Mouse (Mus musculus): ENCODE results near the gene Sec14l5. TPM values are rescaled to one million over a fixed set of nuclear protein-coding genes. Genes with fewer than 3 reads are reported as not detected.
A peak's percentile ranks its signal among the peaks of the same experiment; 100 is the strongest.

The Sec14l5 gene
- polyA plus RNA-seq, 1 experiment, result 0.05 TPM

GRCm38 (mm10) chr16:5186234-5186633 lies 39.3 kb downstream of the Sec14l5 start:
- no peak overlapping the region for H3K4me3 ChIP-seq
- H3K36me3 ChIP-seq (ENCODE audit: control insufficient read depth, insufficient read depth), result no peaks in the 10 kb centered on the region
- TF ChIP-seq MAX (IDR thresholded peaks at IDR 0.05; ENCODE audit: low read depth) (no peak), MYOD1 (IDR thresholded peaks at IDR 0.05; ENCODE audit: control insufficient read depth in 1 of 3, insufficient read length in 2 of 3, low read depth in 2 of 3) (peak in 2 of 3 experiments; percentile 0 to 38)
- H3K79me2 ChIP-seq (ENCODE audit: control insufficient read depth, insufficient read depth), result no peaks in the 10 kb centered on the region
- no peak overlapping the region for H3ac ChIP-seq (ENCODE audit: control insufficient read depth, insufficient read length)
- peaks cover 21% of the 10 kb centered on the region for H3K27me3 ChIP-seq (ENCODE audit: control insufficient read depth, insufficient read depth, insufficient read length)
- H3K4me2 ChIP-seq (ENCODE audit: low read depth), result peak overlapping the region; percentile 14

GRCm38 (mm10) chr16:5195080-5195479 lies 48.2 kb downstream of the Sec14l5 start:
- Histone ChIP-seq H3K27me3 (ENCODE audit: control insufficient read depth, insufficient read depth, insufficient read length) (peaks cover 6% of the 10 kb centered on the region), H3K79me2 (ENCODE audit: control insufficient read depth, insufficient read depth) (no peaks in the 10 kb centered on the region), H3K36me3 (ENCODE audit: control insufficient read depth, insufficient read depth) (no peaks in the 10 kb centered on the region), H3K4me2 (ENCODE audit: low read depth) (no peak overlapping the region), H3K4me3 (no peak overlapping the region), H3ac (ENCODE audit: control insufficient read depth, insufficient read length) (no peak overlapping the region)
- peak; percentile 79 for TF ChIP-seq REST (IDR thresholded peaks at IDR 0.05; ENCODE audit: insufficient read depth, insufficient read length)
- no peak for TF ChIP-seq MYOD1 (IDR thresholded peaks at IDR 0.05; ENCODE audit: control insufficient read depth in 1 of 3, insufficient read length in 2 of 3, low read depth in 2 of 3)

GRCm38 (mm10) chr16:5202681-5203080 lies 55.8 kb downstream of the Sec14l5 start:
- no peaks in the 10 kb centered on the region for H3K27me3 ChIP-seq (ENCODE audit: control insufficient read depth, insufficient read depth, insufficient read length)
- peak overlapping the region; percentile 97 for H3K4me2 ChIP-seq (ENCODE audit: low read depth)
- H3ac ChIP-seq (ENCODE audit: control insufficient read depth, insufficient read length), result peak overlapping the region; percentile 25
- H3K79me2 ChIP-seq (ENCODE audit: control insufficient read depth, insufficient read depth), result no peaks in the 10 kb centered on the region
- H3K4me3 ChIP-seq, result peak overlapping the region; percentile 40
- no peaks in the 10 kb centered on the region for H3K36me3 ChIP-seq (ENCODE audit: control insufficient read depth, insufficient read depth)
- TF ChIP-seq REST (IDR thresholded peaks at IDR 0.05; ENCODE audit: insufficient read depth, insufficient read length) (no peak), TCF12 (IDR thresholded peaks at IDR 0.05; ENCODE audit: insufficient read depth, poor library complexity, severe bottlenecking) (no peak), USF1 (IDR thresholded peaks at IDR 0.05; ENCODE audit: low read depth) (no peak), POLR2A (IDR thresholded peaks at IDR 0.05; ENCODE audit: insufficient read length, low read depth) (no peak), TCF3 (IDR thresholded peaks at IDR 0.05; ENCODE audit: insufficient read length, low read depth) (no peak)

- Histone ChIP-seq H3K4me2 (ENCODE audit: low read depth) (peak overlapping the region; percentile 97), H3K36me3 (ENCODE audit: control insufficient read depth, insufficient read depth) (no peaks in the 10 kb centered on the region), H3K4me3 (peak overlapping the region; percentile 40), H3K79me2 (ENCODE audit: control insufficient read depth, insufficient read depth) (no peaks in the 10 kb centered on the region), H3ac (ENCODE audit: control insufficient read depth, insufficient read length) (peak overlapping the region; percentile 25), H3K27me3 (ENCODE audit: control insufficient read depth, insufficient read depth, insufficient read length) (no peaks in the 10 kb centered on the region)
- no peak for TF ChIP-seq REST (IDR thresholded peaks at IDR 0.05; ENCODE audit: insufficient read depth, insufficient read length)
- TF ChIP-seq TCF3 (IDR thresholded peaks at IDR 0.05; ENCODE audit: insufficient read length, low read depth), result no peak
Measured at GRCm38 (mm10) chr16:5203200-5203599, 56.3 kb downstream of the Sec14l5 start.

- H3ac ChIP-seq (ENCODE audit: control insufficient read depth, insufficient read length), result peak within 1 kb of the TSS; percentile 25
Measured at GRCm38 (mm10) chr16:5203668-5204433, 56.9 kb downstream of the Sec14l5 start, which contains the start of gene Nagpa. TSS of gene Nagpa (minus strand) at chr16:5204012.

GRCm38 (mm10) chr16:5205431-5205970 lies 58.6 kb downstream of the Sec14l5 start:
- H3K79me2 ChIP-seq (ENCODE audit: control insufficient read depth, insufficient read depth), result no peaks in the 10 kb centered on the region
- no peaks in the 10 kb centered on the region for H3K27me3 ChIP-seq (ENCODE audit: control insufficient read depth, insufficient read depth, insufficient read length)
- H3ac ChIP-seq (ENCODE audit: control insufficient read depth, insufficient read length), result no peak overlapping the region
- H3K36me3 ChIP-seq (ENCODE audit: control insufficient read depth, insufficient read depth), result no peaks in the 10 kb centered on the region
- TF ChIP-seq TCF12 (IDR thresholded peaks at IDR 0.05; ENCODE audit: insufficient read depth, poor library complexity, severe bottlenecking) (no peak), CEBPB (IDR thresholded peaks at IDR 0.05; ENCODE audit: insufficient read depth, poor library complexity, severe bottlenecking) (no peak), USF1 (IDR thresholded peaks at IDR 0.05; ENCODE audit: low read depth) (no peak), MAX (IDR thresholded peaks at IDR 0.05; ENCODE audit: low read depth) (no peak), MYOG (IDR thresholded peaks at IDR 0.05; ENCODE audit: control insufficient read depth in 1 of 3, insufficient read depth in 1 of 3, insufficient read length in 2 of 3, low read depth in 2 of 3) (no peak)
- H3K4me2 ChIP-seq (ENCODE audit: low read depth), result no peak overlapping the region
- H3K4me3 ChIP-seq, result no peak overlapping the region

More at GRCm38 (mm10) chr16:5203668-5204433, 56.9 kb downstream of the Sec14l5 start, which contains the start of gene Nagpa:
- Histone ChIP-seq H3K27me3 (ENCODE audit: control insufficient read depth, insufficient read depth, insufficient read length) (no peaks in the 10 kb centered on the region), H3K4me2 (ENCODE audit: low read depth) (peak within 1 kb of the TSS; percentile 97), H3K4me3 (peak within 1 kb of the TSS; percentile 40), H3K79me2 (ENCODE audit: control insufficient read depth, insufficient read depth) (no peaks in the 10 kb centered on the region), H3K36me3 (ENCODE audit: control insufficient read depth, insufficient read depth) (no peaks in the 10 kb centered on the region)
- no peak for TF ChIP-seq REST (IDR thresholded peaks at IDR 0.05; ENCODE audit: insufficient read depth, insufficient read length)
- no peak for TF ChIP-seq SRF (IDR thresholded peaks at IDR 0.05; ENCODE audit: control insufficient read depth, insufficient read length, low read depth)
- TF ChIP-seq TCF3 (IDR thresholded peaks at IDR 0.05; ENCODE audit: insufficient read length, low read depth), result no peak
- TF ChIP-seq USF1 (IDR thresholded peaks at IDR 0.05; ENCODE audit: low read depth), result peak; percentile 100
- TF ChIP-seq POLR2A (IDR thresholded peaks at IDR 0.05; ENCODE audit: insufficient read length, low read depth), result peak; percentile 44
- TF ChIP-seq POLR2AphosphoS2 (IDR thresholded peaks at IDR 0.05; ENCODE audit: insufficient read length, low read depth), result no peak
- TF ChIP-seq MYOD1 (IDR thresholded peaks at IDR 0.05; ENCODE audit: control insufficient read depth in 1 of 3, insufficient read length in 2 of 3, low read depth in 2 of 3), result peak in 1 of 3 experiments; percentile 8
- TF ChIP-seq MAX (IDR thresholded peaks at IDR 0.05; ENCODE audit: low read depth), result peak; percentile 31
- no peak for TF ChIP-seq TCF12 (IDR thresholded peaks at IDR 0.05; ENCODE audit: insufficient read depth, poor library complexity, severe bottlenecking)
- no peak for TF ChIP-seq CEBPB (IDR thresholded peaks at IDR 0.05; ENCODE audit: insufficient read depth, poor library complexity, severe bottlenecking)
- no peak for TF ChIP-seq MYOG (IDR thresholded peaks at IDR 0.05; ENCODE audit: control insufficient read depth in 1 of 3, insufficient read depth in 1 of 3, insufficient read length in 2 of 3, low read depth in 2 of 3)
- no peak for TF ChIP-seq E2F4 (IDR thresholded peaks at IDR 0.05; ENCODE audit: insufficient read depth)

Measured in myocyte (in vitro differentiated cells).